ENCODE assay signal across 22 mouse cellular contexts in genomic region chr13:58558216-58558615, GRCm38 (mm10). TPM values are rescaled to one million over a fixed set of nuclear protein-coding genes. Genes with fewer than 3 reads are reported as not detected.
DNase-seq lines count a peak whose midpoint lies in the region; ATAC-seq and TF ChIP-seq lines count a peak whose summit lies in the region.
"Had no signal": no experiment of that assay in that cellular context is flagged by ENCODE, and none has a peak within 500 bp of the region (broad histone marks: within the 10 kb centered on the region; RNA-seq: fewer than 3 reads in every experiment).

No protein-coding gene starts in this region.

- DNase-seq in midbrain, embryonic 11.5 days (ENCODE audit: low spot score, missing footprints), result peak; percentile 17
- DNase-seq in midbrain, embryonic 14.5 days, result no peak
- DNase-seq in layer of hippocampus, adult 2 months (ENCODE audit: low spot score in 2 of 2), result peak; percentile 60 to 70
- peak; percentile 46 to 53 for DNase-seq in left cerebral cortex, postnatal 36 days (ENCODE audit: low spot score in 2 of 2)
- DNase-seq in kidney, adult 8-10 months, result no peak
- DNase-seq: adrenal gland, postnatal 25 days; cerebellum, postnatal 14 days; gastrocnemius, postnatal 14 days; kidney, adult 11 months; kidney, postnatal 4 days; lung, adult 2 months had no signal

- intact Hi-C loops in left cerebral cortex, postnatal 36 days (cut with DNase I), result no loop called here

- H3K4me1 ChIP-seq in midbrain, embryonic 11.5 days (ENCODE audit: control insufficient read depth, insufficient read depth, low read length), result no peaks in the 10 kb centered on the region
- no peaks in the 10 kb centered on the region for H3K4me1 ChIP-seq in midbrain, embryonic 14.5 days (ENCODE audit: control insufficient read depth, insufficient read depth, low read length)
- H3K4me1 ChIP-seq in liver, embryonic 12.5 days, result no peaks in the 10 kb centered on the region
- no peaks in the 10 kb centered on the region for H3K4me1 ChIP-seq in heart, embryonic 12.5 days (replicated peaks)
- H3K4me1 ChIP-seq: heart, embryonic 10.5 days; limb, embryonic 15.5 days; midbrain, embryonic 13.5 days; stomach, embryonic 15.5 days had no signal

- H3K9ac ChIP-seq in midbrain, embryonic 11.5 days (ENCODE audit: low read length), result no peak overlapping the region
- H3K9ac ChIP-seq in midbrain, embryonic 14.5 days (replicated peaks; ENCODE audit: low read length), result no peak overlapping the region
- no peak overlapping the region for H3K9ac ChIP-seq in liver, embryonic 12.5 days
- H3K9ac ChIP-seq in heart, embryonic 12.5 days, result no peak overlapping the region
- H3K9ac ChIP-seq: limb, embryonic 15.5 days; midbrain, embryonic 13.5 days; stomach, embryonic 15.5 days had no signal

- H3K4me2 ChIP-seq in midbrain, embryonic 11.5 days, result no peak overlapping the region
- no peak overlapping the region for H3K4me2 ChIP-seq in midbrain, embryonic 14.5 days (ENCODE audit: low read length)
- no peak overlapping the region for H3K4me2 ChIP-seq in liver, embryonic 12.5 days
- no peak overlapping the region for H3K4me2 ChIP-seq in heart, embryonic 12.5 days
- H3K4me2 ChIP-seq: limb, embryonic 15.5 days; midbrain, embryonic 13.5 days; stomach, embryonic 15.5 days had no signal

- ATAC-seq in midbrain, embryonic 11.5 days (ENCODE audit: low FRiP score), result no peak
- ATAC-seq in midbrain, embryonic 14.5 days (ENCODE audit: low FRiP score, low TSS enrichment), result no peak
- no peak for ATAC-seq in liver, embryonic 12.5 days
- no peak for ATAC-seq in heart, embryonic 12.5 days (ENCODE audit: insufficient number of reproducible peaks, low FRiP score)
- ATAC-seq: CD4-positive, CD25-positive, alpha-beta regulatory T cell, adult 4 months; hindbrain, embryonic 16.5 days; midbrain, embryonic 13.5 days had no signal

- H3K4me3 ChIP-seq in midbrain, embryonic 11.5 days (ENCODE audit: low read depth, low read length), result no peak overlapping the region
- no peak overlapping the region for H3K4me3 ChIP-seq in midbrain, embryonic 14.5 days (replicated peaks; ENCODE audit: low read depth, low read length)
- no peak overlapping the region for H3K4me3 ChIP-seq in layer of hippocampus, adult 2 months
- no peak overlapping the region for H3K4me3 ChIP-seq in liver, embryonic 12.5 days
- no peak overlapping the region for H3K4me3 ChIP-seq in heart, embryonic 12.5 days
- H3K4me3 ChIP-seq: embryonic facial prominence, embryonic 10.5 days; heart, embryonic 10.5 days; limb, embryonic 15.5 days; midbrain, embryonic 13.5 days; stomach, embryonic 15.5 days had no signal

- H3K36me3 ChIP-seq in midbrain, embryonic 11.5 days (ENCODE audit: control insufficient read depth, insufficient read depth, low read length), result no peaks in the 10 kb centered on the region
- no peaks in the 10 kb centered on the region for H3K36me3 ChIP-seq in midbrain, embryonic 14.5 days (ENCODE audit: control insufficient read depth, insufficient read depth, low read length)
- no peaks in the 10 kb centered on the region for H3K36me3 ChIP-seq in liver, embryonic 12.5 days
- H3K36me3 ChIP-seq in heart, embryonic 12.5 days, result no peaks in the 10 kb centered on the region
- H3K36me3 ChIP-seq: embryonic facial prominence, embryonic 10.5 days; heart, embryonic 10.5 days; limb, embryonic 15.5 days; midbrain, embryonic 13.5 days; stomach, embryonic 15.5 days had no signal

- TF ChIP-seq CTCF in layer of hippocampus, adult 2 months (conservative IDR thresholded peaks at IDR 0.05), result no peak

- WGBS in midbrain, embryonic 11.5 days, result 86% methylated on average over 12 of the region's 12 CpGs
- WGBS in midbrain, embryonic 14.5 days, result 83% methylated on average over 12 of the region's 12 CpGs
- 67% methylated on average over 12 of the region's 12 CpGs for WGBS in liver, embryonic 12.5 days (ENCODE audit: insufficient replicate concordance)
- WGBS in heart, embryonic 12.5 days, result 63% methylated on average over 12 of the region's 12 CpGs

- no peak overlapping the region for H3K27ac ChIP-seq in midbrain, embryonic 11.5 days (ENCODE audit: low read depth, low read length)
- H3K27ac ChIP-seq in midbrain, embryonic 14.5 days (replicated peaks; ENCODE audit: low read depth, low read length), result no peak overlapping the region
- peak overlapping the region; percentile 48; the same call in 1 of the 2 replicates for H3K27ac ChIP-seq in layer of hippocampus, adult 2 months
- H3K27ac ChIP-seq in liver, embryonic 12.5 days, result no peak overlapping the region
- no peak overlapping the region for H3K27ac ChIP-seq in heart, embryonic 12.5 days (ENCODE audit: poor library complexity, severe bottlenecking)
- H3K27ac ChIP-seq: embryonic facial prominence, embryonic 10.5 days; heart, embryonic 10.5 days; limb, embryonic 15.5 days; macrophage; midbrain, embryonic 13.5 days; stomach, embryonic 15.5 days had no signal

- no peaks in the 10 kb centered on the region for H3K27me3 ChIP-seq in midbrain, embryonic 11.5 days (ENCODE audit: control insufficient read depth, insufficient read depth, low read length)
- H3K27me3 ChIP-seq in midbrain, embryonic 14.5 days (ENCODE audit: control insufficient read depth, insufficient read depth, low read length), result no peaks in the 10 kb centered on the region
- peaks cover 17% of the 10 kb centered on the region for H3K27me3 ChIP-seq in liver, embryonic 12.5 days (replicated peaks)
- no peaks in the 10 kb centered on the region for H3K27me3 ChIP-seq in heart, embryonic 12.5 days (replicated peaks)
- H3K27me3 ChIP-seq: limb, embryonic 15.5 days; midbrain, embryonic 13.5 days; stomach, embryonic 15.5 days had no signal

- no peaks in the 10 kb centered on the region for H3K9me3 ChIP-seq in midbrain, embryonic 11.5 days (ENCODE audit: control insufficient read depth, low read length)
- H3K9me3 ChIP-seq in midbrain, embryonic 14.5 days (ENCODE audit: control insufficient read depth, low read length), result no peaks in the 10 kb centered on the region
- H3K9me3 ChIP-seq in liver, embryonic 12.5 days (replicated peaks), result no peaks in the 10 kb centered on the region
- H3K9me3 ChIP-seq in heart, embryonic 12.5 days (replicated peaks), result no peaks in the 10 kb centered on the region
- H3K9me3 ChIP-seq: embryonic facial prominence, embryonic 10.5 days; heart, embryonic 10.5 days; limb, embryonic 15.5 days; midbrain, embryonic 13.5 days; stomach, embryonic 15.5 days had no signal

RNA-seq across cellular contexts. Expression of gene Slc28a3, which starts 52.5 kb away (rescaled TPM):
- polyA plus RNA-seq in midbrain, embryonic 11.5 days (2014; fragmentation: Nextera tagmentation; extraction: Ambion mirVana), result not detected in 2 replicates
- polyA plus RNA-seq in midbrain, embryonic 14.5 days (2014; fragmentation: Nextera tagmentation; extraction: Ambion mirVana), result not detected in 2 replicates
- total RNA-seq in layer of hippocampus, adult 2 months (2021), result under 1 TPM in 1 of 2 experiments, not detected in 1; 0.10 TPM
- total RNA-seq in left cerebral cortex, postnatal 36 days (2021), result under 1 TPM in 1 of 2 experiments, not detected in 1; 0.09 TPM
- not detected in 2 replicates for polyA plus RNA-seq in liver, embryonic 12.5 days (2016; fragmentation: Nextera tagmentation; extraction: Ambion mirVana)
- polyA plus RNA-seq in heart, embryonic 12.5 days (2016; fragmentation: Nextera tagmentation; extraction: Ambion mirVana), result not detected in 2 replicates
- total RNA-seq: gastrocnemius, postnatal 14 days; heart, postnatal 25 days had no signal
- polyA plus RNA-seq: embryonic facial prominence, embryonic 10.5 days; macrophage; midbrain, embryonic 13.5 days had no signal

Comparison
In these comparisons a context has a peak if more than half of its experiments do, and no peak if none do; other contexts are left out.
1. DNase-seq: peak in midbrain, embryonic 11.5 days (single experiment), layer of hippocampus, adult 2 months (2 of 2) and left cerebral cortex, postnatal 36 days (2 of 2); none in midbrain, embryonic 14.5 days (single experiment) and kidney, adult 8-10 months (0 of 2).